Mouse (Mus musculus): Measurements from ENCODE around the gene Vmn2r95. TPM values are rescaled to one million over a fixed set of nuclear protein-coding genes. Genes with fewer than 3 reads are reported as not detected.
"Not testable (repeated sequence)": the region's sequence is repeated elsewhere in the genome, so short reads cannot be mapped to it uniquely, and the experiment has no call there.

Gene Vmn2r95
- total RNA-seq (2021): not detected
- long read RNA-seq, experiment 1: 0 reads
- long read RNA-seq, experiment 2: 0 reads

DNA sequence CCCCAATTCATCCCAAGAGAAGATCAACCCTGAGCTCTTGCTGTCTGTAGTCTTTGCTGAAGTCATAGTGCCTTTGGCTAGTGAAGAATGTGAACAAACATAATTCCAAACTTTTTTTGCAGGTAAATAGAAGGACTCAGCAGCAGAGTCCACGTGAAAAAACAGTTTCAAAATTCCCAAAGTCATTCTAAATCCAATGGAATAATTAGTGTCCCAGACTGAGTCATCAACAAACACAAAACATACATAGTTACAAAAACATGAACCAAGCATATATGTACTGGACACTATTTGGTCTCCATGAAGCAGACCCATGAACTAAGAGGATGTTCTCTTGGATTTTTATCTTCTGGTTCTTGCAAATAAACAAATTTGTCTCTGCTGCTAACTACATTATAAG is at the start of gene Vmn2r95:
Vmn2r95 (plus strand) TSS at position 301 of the 400 bp plus-strand sequence.
- intact Hi-C loops (cut with DNase I; ENCODE audit: low total_unique reads): no loop called here
- DNase-seq: no peak

DNA sequence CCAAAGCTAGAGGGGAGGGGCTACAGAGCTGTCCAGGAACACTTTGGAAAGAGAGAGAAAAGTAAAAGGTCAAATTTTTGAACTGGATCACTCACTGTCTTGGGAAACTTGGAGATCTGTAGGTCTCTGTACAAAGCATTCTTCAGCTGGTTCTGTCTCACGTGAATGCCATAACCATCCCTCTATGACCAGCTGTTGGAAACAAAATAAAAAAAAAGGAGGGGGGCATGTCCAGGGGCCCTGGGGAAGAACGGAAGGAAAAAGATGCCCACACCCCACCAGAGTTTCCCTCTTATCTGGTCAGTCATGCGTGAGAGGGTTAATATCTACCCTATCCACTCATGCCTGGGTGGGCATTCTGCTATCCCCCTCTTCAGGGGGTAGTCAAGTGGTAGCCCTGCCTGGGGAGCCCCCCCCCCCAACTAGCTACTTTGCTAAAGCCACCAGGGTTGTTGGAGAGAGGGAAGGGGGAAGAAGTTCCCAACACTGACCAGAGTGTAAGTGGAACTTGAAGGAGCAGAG is 31.8 kb downstream of the Vmn2r95 start:
- no peak for DNase-seq

DNA sequence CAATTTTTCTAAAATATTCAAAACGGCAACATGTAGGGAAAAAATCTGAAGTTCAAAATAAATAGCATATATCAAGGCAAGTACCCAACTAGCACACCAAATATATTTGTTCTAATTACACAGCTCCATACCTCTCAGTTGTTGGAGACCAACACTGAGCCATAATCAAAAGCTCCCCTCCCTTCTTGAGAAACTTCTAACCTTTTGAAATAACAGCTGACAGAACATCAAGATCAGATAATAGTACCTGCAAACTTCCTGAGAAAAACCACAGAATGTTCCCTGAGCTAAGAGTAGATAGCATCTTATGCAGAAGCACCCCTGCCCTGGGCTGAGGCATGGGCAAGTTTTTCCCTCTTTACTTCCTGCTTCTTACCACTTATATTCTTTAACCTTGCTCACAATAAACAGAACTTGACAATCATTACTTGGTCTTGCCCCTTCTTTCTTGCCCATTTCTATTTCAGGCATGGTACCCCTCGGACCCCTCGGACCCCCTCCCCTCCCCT is 34.3 kb downstream of the Vmn2r95 start:
- DNase-seq; intact Hi-C loops (cut with DNase I; ENCODE audit: low total_unique reads): not testable (repeated sequence)

More for the DNA sequence above, 31.8 kb downstream of the Vmn2r95 start:
- intact Hi-C loops (cut with DNase I; ENCODE audit: low total_unique reads): no loop called here

DNA sequence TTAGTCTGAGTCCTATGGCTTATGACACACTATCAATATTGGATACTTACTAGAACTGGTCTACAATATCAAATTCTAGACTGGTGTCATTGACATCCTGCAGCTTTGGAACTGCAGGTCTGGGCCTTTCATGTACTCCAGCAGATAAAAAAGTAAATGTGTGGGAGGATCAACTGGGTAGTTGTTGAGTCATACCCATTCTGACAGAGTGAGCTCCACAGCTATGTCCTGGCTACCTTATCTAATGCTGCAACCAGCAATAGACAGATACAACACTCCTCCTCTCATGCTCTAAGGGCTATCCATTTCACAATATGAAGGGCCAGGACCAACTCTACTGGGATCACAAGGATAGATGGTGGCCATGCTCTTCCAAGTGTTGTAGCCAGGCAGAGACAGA is 38.8 kb downstream of the Vmn2r95 start:
- intact Hi-C loops (cut with DNase I; ENCODE audit: low total_unique reads): no loop called here
- no peak for DNase-seq

DNA sequence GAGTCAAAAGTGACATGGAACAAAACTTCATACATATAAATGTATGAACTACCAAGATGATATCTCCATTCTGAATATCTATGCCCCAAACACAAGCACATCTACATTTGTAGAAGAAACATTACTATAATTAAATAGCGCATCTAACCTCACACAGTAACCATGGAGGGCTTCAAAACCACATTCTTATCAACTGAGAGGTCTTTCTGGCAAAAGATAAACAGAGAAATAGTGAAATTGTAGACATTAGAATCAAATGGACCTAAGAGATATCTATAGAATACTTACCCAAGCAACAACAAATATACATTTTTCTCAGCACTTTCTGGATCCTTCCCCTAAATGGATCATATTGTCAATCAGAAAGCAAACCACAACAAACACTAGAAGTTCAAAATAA is 56.0 kb downstream of the Vmn2r95 start:
- intact Hi-C loops (cut with DNase I; ENCODE audit: low total_unique reads): no loop called here
- DNase-seq: no peak

Other genes starting within 250 kb of the Vmn2r95 start
- gene Vmn2r94, start 146.3 kb upstream of the Vmn2r95 start, total RNA-seq (2021): not detected
- gene Vmn2r93, start 126.0 kb upstream of the Vmn2r95 start, total RNA-seq (2021): not detected
- gene Vmn2r96, start 149.1 kb downstream of the Vmn2r95 start, total RNA-seq (2021): not detected

All from gastrocnemius, postnatal 14 days (tissue).